Comparison of ENCODE assay signal across 28 mouse cellular contexts in genomic region chr1:52846556-52846955, GRCm38 (mm10). TPM values are rescaled to one million over a fixed set of nuclear protein-coding genes. Genes with fewer than 3 reads are reported as not detected.
DNase-seq lines count a peak whose midpoint lies in the region; ATAC-seq and TF ChIP-seq lines count a peak whose summit lies in the region.
"Had no signal": no experiment of that assay in that cellular context is flagged by ENCODE, and none has a peak within 500 bp of the region (broad histone marks: within the 10 kb centered on the region; RNA-seq: fewer than 3 reads in every experiment).

No protein-coding gene starts in this region.

- no peaks in the 10 kb centered on the region; the same call in 1 of the 2 replicates for H3K4me1 ChIP-seq in kidney, embryonic 16.5 days (ENCODE audit: insufficient read depth, low read length)
- H3K4me1 ChIP-seq in liver, adult 2 months (ENCODE audit: control insufficient read depth, insufficient read depth, low read length), result peaks cover 23% of the 10 kb centered on the region; the same call in 1 of the 2 replicates
- peaks cover 43% of the 10 kb centered on the region for H3K4me1 ChIP-seq in liver, embryonic 12.5 days
- H3K4me1 ChIP-seq in brown adipose tissue, adult 24 weeks (ENCODE audit: control insufficient read depth, insufficient read depth, insufficient read length, low read length), result 0 out of 2 replicates have a peak, but pooled peaks cover 2% of the 10 kb centered on the region
- H3K4me1 ChIP-seq: stomach, embryonic 15.5 days had no signal

- WGBS in kidney, embryonic 16.5 days, result 86% methylated on average over 4 of the region's 4 CpGs
- 84% methylated on average over 4 of the region's 4 CpGs for WGBS in liver, adult 2 months
- WGBS in liver, embryonic 12.5 days (ENCODE audit: insufficient replicate concordance), result 79% methylated on average over 4 of the region's 4 CpGs

- TF ChIP-seq POLR2A in liver, adult 2 months (IDR thresholded peaks at IDR 0.05; ENCODE audit: extremely low read depth, insufficient read depth, low read length), result no peak

- H3K4me3 ChIP-seq in kidney, embryonic 16.5 days (ENCODE audit: low read length), result no peak overlapping the region
- no peak overlapping the region; the same call in 1 of the 2 replicates for H3K4me3 ChIP-seq in liver, adult 2 months (ENCODE audit: insufficient read depth, low read depth, low read length)
- H3K4me3 ChIP-seq in liver, embryonic 12.5 days, result no peak overlapping the region
- no peak overlapping the region for H3K4me3 ChIP-seq in brown adipose tissue, adult 24 weeks (ENCODE audit: insufficient read depth, low read depth, low read length)
- H3K4me3 ChIP-seq: embryonic facial prominence, embryonic 13.5 days; forebrain, embryonic 10.5 days; stomach, embryonic 15.5 days had no signal

- ATAC-seq in kidney, embryonic 16.5 days (ENCODE audit: low FRiP score, low TSS enrichment), result no peak
- ATAC-seq in liver, embryonic 12.5 days, result no peak
- ATAC-seq: CD4-positive, CD25-positive, alpha-beta regulatory T cell, adult 4 months; forebrain, embryonic 15.5 days; intestine, postnatal 0 days; lung, postnatal 0 days had no signal

- no peaks in the 10 kb centered on the region for H3K9me3 ChIP-seq in kidney, embryonic 16.5 days (ENCODE audit: low read length)
- H3K9me3 ChIP-seq in liver, embryonic 12.5 days (replicated peaks), result no peaks in the 10 kb centered on the region
- H3K9me3 ChIP-seq: embryonic facial prominence, embryonic 13.5 days; forebrain, embryonic 10.5 days; forebrain, embryonic 15.5 days; neural tube, embryonic 15.5 days; stomach, embryonic 15.5 days had no signal

- no peak for TF ChIP-seq CTCF in liver, adult 2 months (IDR thresholded peaks at IDR 0.05; ENCODE audit: low read depth, low read length)

- H3K27me3 ChIP-seq in kidney, embryonic 16.5 days (ENCODE audit: insufficient read depth, low read length), result no peaks in the 10 kb centered on the region
- H3K27me3 ChIP-seq in liver, adult 2 months (ENCODE audit: control insufficient read depth, insufficient read depth, low read length), result no peaks in the 10 kb centered on the region
- H3K27me3 ChIP-seq in liver, embryonic 12.5 days (replicated peaks), result no peaks in the 10 kb centered on the region
- H3K27me3 ChIP-seq: embryonic facial prominence, embryonic 13.5 days; forebrain, embryonic 15.5 days; neural tube, embryonic 15.5 days; stomach, embryonic 15.5 days had no signal

- no peak overlapping the region for H3K9ac ChIP-seq in kidney, embryonic 16.5 days (replicated peaks; ENCODE audit: low read length)
- H3K9ac ChIP-seq in liver, adult 2 months (ENCODE audit: low read depth, low read length), result peak overlapping the region; percentile 34; the same call in 1 of the 2 replicates
- H3K9ac ChIP-seq in liver, embryonic 12.5 days, result no peak overlapping the region
- H3K9ac ChIP-seq: embryonic facial prominence, embryonic 13.5 days; forebrain, embryonic 15.5 days; hindbrain, embryonic 14.5 days; stomach, embryonic 15.5 days had no signal

- H3K36me3 ChIP-seq in kidney, embryonic 16.5 days (ENCODE audit: insufficient read depth, low read length), result no peaks in the 10 kb centered on the region
- H3K36me3 ChIP-seq in liver, adult 2 months (ENCODE audit: control insufficient read depth, insufficient read depth, low read length), result no peaks in the 10 kb centered on the region
- no peaks in the 10 kb centered on the region for H3K36me3 ChIP-seq in liver, embryonic 12.5 days
- H3K36me3 ChIP-seq: embryonic facial prominence, embryonic 13.5 days; forebrain, embryonic 10.5 days; forebrain, embryonic 15.5 days; neural tube, embryonic 15.5 days; stomach, embryonic 15.5 days had no signal

- no peak overlapping the region for H3K27ac ChIP-seq in kidney, embryonic 16.5 days (ENCODE audit: low read length)
- peak overlapping the region; percentile 68 for H3K27ac ChIP-seq in liver, adult 2 months (replicated peaks; ENCODE audit: insufficient read depth, low read depth, low read length)
- H3K27ac ChIP-seq in liver, embryonic 12.5 days, result no peak overlapping the region
- 0 out of 2 replicates have a peak overlapping the region, but pooled peaks have one; percentile 63 for H3K27ac ChIP-seq in brown adipose tissue, adult 24 weeks (replicated peaks; ENCODE audit: low read depth, low read length)
- H3K27ac ChIP-seq: embryonic facial prominence, embryonic 13.5 days; forebrain, embryonic 10.5 days; forebrain, embryonic 15.5 days; hindbrain, embryonic 14.5 days; stomach, embryonic 15.5 days had no signal

- H3K4me2 ChIP-seq in kidney, embryonic 16.5 days (replicated peaks; ENCODE audit: low read depth, low read length), result no peak overlapping the region
- no peak overlapping the region for H3K4me2 ChIP-seq in liver, embryonic 12.5 days

- H3K79me2 ChIP-seq in liver, adult 2 months (ENCODE audit: control insufficient read depth, insufficient read depth, low read length), result peaks cover 3% of the 10 kb centered on the region; the same call in 1 of the 2 replicates

- DNase-seq in kidney, adult 18-20 months, result peak; percentile 4
- DNase-seq in liver, adult 2 months (ENCODE audit: extremely low read depth, low read depth, low spot score), result peak; percentile 58
- peak; percentile 37 for DNase-seq in R1 (ENCODE audit: low read depth, low spot score)
- DNase-seq in urinary bladder, postnatal 4 days (ENCODE audit: low spot score in 2 of 2), result no peak
- DNase-seq: cerebellum, adult 11 months; gastrocnemius, adult 2 months; gastrocnemius, postnatal 36 days; heart, adult 18-20 months; liver; lung, adult 18-20 months; lung, postnatal 4 days; midbrain, embryonic 14.5 days; retina, postnatal 1 day; right cerebral cortex, postnatal 14 days; thymus, adult 18-20 months; thymus, postnatal 25 days had no signal

RNA-seq across cellular contexts. Expression of gene Hibch, which starts 1.8 kb away (rescaled TPM):
- 24.4 and 27.5 TPM in 2 replicates for polyA plus RNA-seq in kidney, embryonic 16.5 days (2015; fragmentation: Nextera tagmentation; extraction: Ambion mirVana)
- total RNA-seq in liver, adult 2 months (2014; rRNA removed), result 81.8 and 123 TPM in 2 replicates
- polyA plus RNA-seq in liver, adult 2 months (2012; rRNA removed), result 53.3 and 55.7 TPM in 2 replicates
- polyA plus RNA-seq in liver, embryonic 12.5 days (2016; fragmentation: Nextera tagmentation; extraction: Ambion mirVana), result 20.4 and 21.2 TPM in 2 replicates
- 379 and 385 TPM in 2 replicates for polyA plus RNA-seq in brown adipose tissue, adult 24 weeks (2012; ENCODE audit: insufficient read depth, insufficient read length, missing spikeins)

RNA-seq across cellular contexts. Expression of gene Inpp1, which starts 29.1 kb away (rescaled TPM):
- polyA plus RNA-seq in kidney, embryonic 16.5 days (2015; fragmentation: Nextera tagmentation; extraction: Ambion mirVana), result 15.9 and 22.3 TPM in 2 replicates
- 5.4 and 7.3 TPM in 2 replicates for total RNA-seq in liver, adult 2 months (2014; rRNA removed)
- polyA plus RNA-seq in liver, adult 2 months (2012; rRNA removed), result 4.1 and 5.6 TPM in 2 replicates
- 5.4 and 6.2 TPM in 2 replicates for polyA plus RNA-seq in liver, embryonic 12.5 days (2016; fragmentation: Nextera tagmentation; extraction: Ambion mirVana)
- 8.8 and 9.1 TPM in 2 replicates for polyA plus RNA-seq in brown adipose tissue, adult 24 weeks (2012; ENCODE audit: insufficient read depth, insufficient read length, missing spikeins)

Comparison
In these comparisons a context has a peak if more than half of its experiments do, and no peak if none do; other contexts are left out.
1. H3K27ac ChIP-seq: peak in liver, adult 2 months (single experiment) and brown adipose tissue, adult 24 weeks (single experiment); none in kidney, embryonic 16.5 days (single experiment) and liver, embryonic 12.5 days (single experiment).
2. DNase-seq: peak in kidney, adult 18-20 months (single experiment), liver, adult 2 months (single experiment) and R1 (single experiment); none in urinary bladder, postnatal 4 days (0 of 2).